Mouse (Mus musculus): Measurements from ENCODE around the gene Ppp1r9b. TPM values are rescaled to one million over a fixed set of nuclear protein-coding genes. Genes with fewer than 3 reads are reported as not detected.
"Not testable (repeated sequence)": the region's sequence is repeated elsewhere in the genome, so short reads cannot be mapped to it uniquely, and the experiment has no call there.

The Ppp1r9b gene
- total RNA-seq (2015) (73.7 and 76.7 TPM in 2 replicates), total RNA-seq (2017) (155 and 158 TPM in 2 replicates)

DNA sequence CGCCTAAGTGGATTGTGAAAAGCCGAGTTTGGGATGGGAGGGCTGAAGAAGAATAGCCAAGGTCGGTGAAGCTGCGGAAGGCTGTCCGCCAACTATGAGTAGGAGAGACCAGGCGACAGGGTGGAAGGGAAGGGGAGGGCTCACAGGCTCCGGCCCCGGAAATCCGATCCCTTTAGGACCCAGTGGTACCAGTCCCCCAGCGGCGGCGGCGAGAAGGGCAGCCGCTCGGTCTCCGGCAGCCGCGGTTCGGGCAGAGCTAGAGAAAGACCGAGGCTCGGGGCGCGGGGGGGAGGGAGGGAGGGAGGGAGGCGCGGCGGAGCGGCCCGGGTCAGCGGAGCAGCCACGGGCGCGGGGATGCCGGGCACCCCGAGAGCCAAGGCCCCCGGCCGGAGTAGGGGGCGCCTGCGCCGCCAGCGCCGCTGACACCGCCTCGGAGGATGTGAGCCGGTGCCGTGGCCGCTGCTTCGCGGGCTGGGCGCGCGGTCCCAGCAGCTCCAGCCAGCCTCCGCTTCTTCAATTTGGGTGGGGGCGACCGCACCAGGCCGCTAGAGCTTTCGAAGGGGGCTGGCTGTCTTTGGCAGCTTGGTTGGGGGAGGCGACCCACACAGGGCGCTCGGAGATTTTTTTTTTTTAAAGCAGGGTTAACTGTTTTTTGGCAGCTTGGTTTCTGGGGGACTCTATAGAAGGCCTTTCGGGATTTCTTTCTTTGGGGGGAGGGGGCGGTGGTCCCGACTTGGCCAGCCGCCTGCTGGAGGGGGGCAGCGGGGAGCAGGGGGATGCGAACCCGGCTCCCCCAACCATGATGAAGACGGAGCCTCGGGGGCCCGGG lies at the start of gene Ppp1r9b:
Gene Ppp1r9b, plus strand, starts transcription at position 287 of the 829 bp plus-strand sequence.
- ATAC-seq (ENCODE audit: poor library complexity, severe bottlenecking): peak; percentile 68

DNA sequence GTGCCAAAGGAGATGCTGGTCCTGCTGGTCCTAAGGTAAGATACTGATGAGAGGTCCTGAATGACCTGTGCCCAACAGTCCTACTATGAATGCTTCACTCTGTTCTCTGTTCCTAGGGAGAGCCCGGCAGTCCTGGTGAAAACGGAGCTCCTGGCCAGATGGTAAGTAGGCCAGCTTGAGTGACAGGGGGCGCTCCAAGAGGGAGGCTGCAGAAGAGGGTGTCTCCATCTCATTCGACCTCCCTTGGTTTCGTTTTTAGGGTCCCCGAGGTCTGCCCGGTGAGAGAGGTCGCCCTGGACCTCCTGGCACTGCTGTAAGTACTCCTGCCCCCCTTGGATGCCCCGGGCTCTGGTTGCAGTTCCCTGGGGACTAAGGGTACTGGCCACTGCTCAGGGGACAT lies 49.7 kb upstream of the Ppp1r9b start:
- ATAC-seq (ENCODE audit: poor library complexity, severe bottlenecking): no peak

DNA sequence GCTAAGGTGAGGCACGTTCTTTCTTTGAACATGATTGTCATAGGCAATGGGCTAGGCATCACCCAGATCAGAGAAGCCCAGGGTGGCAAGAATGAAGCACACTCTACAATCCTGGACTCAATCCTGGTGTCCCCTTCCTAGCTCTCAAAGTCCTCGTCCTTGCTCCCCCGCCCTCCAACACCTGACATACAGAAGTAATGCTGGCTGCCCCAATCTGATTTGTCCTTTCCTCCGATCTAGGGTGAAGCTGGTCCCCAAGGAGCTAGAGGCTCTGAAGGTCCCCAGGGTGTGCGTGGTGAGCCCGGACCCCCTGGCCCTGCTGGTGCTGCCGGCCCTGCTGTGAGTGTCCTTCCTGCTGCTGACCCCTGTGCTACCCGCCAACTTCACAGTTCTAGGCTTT lies 49.1 kb upstream of the Ppp1r9b start:
- ATAC-seq (ENCODE audit: poor library complexity, severe bottlenecking): no peak

DNA sequence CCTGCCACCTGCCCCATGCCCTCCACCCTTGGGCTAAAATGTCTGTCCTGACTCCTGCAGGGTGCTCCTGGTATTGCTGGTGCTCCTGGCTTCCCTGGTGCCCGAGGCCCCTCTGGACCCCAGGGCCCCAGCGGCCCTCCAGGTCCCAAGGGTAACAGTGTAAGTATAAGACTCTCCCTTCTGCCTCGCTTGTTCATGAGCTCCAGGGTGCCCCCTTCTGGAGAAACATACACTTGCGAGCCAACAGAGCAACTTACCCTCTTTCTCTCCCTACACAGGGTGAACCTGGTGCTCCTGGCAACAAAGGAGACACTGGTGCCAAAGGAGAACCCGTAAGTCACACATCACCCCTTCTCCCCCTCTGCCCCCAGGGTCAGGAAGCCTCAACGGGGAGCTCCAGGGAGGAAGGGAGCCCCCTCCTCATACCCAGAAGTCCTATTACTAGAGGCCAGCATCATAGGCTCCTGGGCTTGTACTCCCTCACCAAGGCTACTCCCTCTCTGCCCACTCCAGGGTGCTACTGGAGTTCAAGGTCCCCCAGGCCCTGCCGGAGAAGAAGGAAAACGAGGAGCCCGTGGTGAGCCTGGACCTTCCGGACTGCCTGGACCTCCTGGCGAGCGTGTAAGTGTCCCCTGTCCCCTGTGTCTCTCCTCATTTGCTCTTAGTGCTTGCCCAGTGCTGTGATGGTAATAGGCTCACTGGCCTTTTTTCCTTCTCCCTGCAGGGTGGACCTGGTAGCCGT lies 48.4 kb upstream of the Ppp1r9b start:
- ATAC-seq (ENCODE audit: poor library complexity, severe bottlenecking): peak; percentile 33; the same call in 1 of the 2 replicates

DNA sequence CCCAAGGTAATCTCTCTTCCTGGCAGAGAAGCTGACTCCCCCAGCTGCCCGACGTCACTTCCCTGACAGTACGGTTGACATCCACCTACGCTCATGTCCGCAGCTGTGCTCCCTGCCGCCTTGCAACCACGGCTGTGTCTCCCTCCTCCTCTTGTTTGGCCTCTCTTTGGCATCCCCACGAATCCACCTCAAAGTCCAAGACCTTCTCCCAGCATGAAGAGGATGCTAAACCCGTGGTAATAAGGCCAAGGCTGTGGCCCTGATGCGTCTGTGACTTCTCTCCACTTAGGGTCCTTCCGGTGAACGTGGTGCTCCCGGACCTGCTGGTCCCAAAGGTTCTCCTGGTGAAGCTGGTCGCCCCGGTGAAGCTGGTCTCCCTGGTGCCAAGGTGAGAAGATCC lies 47.8 kb upstream of the Ppp1r9b start:
- no peak for ATAC-seq (ENCODE audit: poor library complexity, severe bottlenecking)

DNA sequence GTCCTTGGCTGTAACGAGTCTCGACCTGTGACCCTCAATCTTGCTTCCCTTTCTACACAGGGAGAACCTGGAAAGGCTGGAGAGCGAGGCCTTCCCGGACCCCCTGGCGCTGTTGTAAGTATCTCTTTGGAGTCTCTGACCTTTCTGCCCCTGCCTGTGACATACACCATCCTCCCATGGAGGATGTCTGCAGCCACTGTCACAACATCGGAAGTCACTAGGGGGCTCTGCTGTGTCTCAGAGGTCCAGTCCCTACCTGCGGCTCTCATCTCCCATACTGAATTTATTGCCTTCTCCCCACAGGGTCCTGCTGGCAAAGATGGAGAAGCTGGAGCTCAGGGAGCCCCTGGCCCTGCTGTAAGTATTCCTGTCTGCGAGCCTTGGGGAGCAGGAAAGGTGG lies 46.5 kb upstream of the Ppp1r9b start:
- ATAC-seq (ENCODE audit: poor library complexity, severe bottlenecking): no peak

DNA sequence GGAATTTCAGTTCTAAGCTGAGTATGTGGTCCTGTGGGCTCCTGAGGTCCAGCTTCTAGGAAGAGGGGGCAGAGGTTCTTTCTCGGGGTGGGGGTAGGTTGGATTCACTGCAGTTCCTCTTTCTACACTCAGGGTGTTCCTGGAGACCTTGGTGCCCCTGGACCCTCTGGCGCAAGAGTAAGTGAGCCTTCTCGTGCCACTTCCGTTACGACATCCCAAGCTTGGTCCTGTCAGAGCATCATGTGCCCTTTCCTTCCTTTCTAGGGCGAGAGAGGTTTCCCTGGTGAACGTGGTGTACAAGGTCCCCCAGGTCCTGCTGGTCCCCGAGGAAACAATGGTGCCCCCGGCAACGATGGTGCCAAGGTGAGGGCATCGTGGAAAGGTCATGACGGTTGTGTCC lies 45.6 kb upstream of the Ppp1r9b start:
- peak; percentile 91 for ATAC-seq (ENCODE audit: poor library complexity, severe bottlenecking)

DNA sequence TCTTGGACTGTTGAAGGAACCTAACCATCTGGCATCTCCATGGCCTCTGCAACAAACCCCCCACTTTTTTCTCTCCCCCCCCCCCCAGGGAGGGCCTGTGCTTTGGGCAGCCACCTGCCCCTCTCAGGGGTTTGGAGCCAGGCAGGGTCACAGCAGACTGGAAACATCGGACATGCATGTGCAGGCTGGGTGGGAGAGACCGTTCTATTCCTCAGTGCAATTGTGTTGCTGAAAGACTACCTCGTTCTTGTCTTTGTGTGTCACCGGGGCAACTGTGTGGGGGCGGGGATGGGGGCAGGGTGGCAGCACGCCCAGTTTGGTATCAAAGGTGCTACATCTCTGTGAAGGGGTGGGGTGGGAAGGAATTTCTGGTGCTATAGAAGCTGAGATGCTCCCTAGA lies 38.7 kb upstream of the Ppp1r9b start:
- ATAC-seq (ENCODE audit: poor library complexity, severe bottlenecking): no peak

DNA sequence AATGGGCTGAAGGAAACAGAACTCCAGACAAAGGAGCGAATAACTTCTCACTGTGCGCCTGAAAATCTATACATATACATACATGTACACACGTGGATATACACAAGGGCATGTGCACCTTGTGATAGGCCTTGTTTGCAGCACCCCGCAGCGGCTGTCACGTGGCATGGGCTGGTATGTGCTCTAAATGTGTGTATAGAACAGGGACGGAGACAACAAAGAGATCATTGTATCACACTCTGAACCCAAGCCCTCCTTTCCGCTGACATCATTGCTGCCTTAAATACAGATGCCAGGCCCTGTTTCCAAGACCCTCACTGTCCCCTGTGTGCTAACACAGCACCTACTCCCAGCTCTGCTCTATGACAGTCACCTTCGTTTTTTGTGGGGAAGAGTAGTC lies 35.7 kb upstream of the Ppp1r9b start:
- no peak for ATAC-seq (ENCODE audit: poor library complexity, severe bottlenecking)

DNA sequence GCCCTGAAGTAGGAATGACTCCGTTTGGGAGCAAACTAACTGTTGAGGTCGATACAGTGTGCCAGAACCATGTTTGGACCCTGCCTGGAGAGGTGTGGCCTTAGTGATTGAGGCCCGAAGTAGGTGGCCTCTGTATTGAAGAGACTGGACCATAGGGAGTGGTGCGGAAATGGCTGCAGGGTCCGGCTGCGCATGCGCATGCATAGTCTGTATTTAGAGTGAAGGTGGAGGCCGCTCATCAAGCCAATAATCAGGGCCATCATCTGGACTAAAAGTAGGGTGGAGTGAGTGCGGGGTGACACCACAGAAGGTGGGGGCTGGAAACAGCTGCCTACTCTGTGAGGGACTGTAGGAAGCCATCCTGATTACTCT lies 33.2 kb upstream of the Ppp1r9b start:
- ATAC-seq (ENCODE audit: poor library complexity, severe bottlenecking): no peak

DNA sequence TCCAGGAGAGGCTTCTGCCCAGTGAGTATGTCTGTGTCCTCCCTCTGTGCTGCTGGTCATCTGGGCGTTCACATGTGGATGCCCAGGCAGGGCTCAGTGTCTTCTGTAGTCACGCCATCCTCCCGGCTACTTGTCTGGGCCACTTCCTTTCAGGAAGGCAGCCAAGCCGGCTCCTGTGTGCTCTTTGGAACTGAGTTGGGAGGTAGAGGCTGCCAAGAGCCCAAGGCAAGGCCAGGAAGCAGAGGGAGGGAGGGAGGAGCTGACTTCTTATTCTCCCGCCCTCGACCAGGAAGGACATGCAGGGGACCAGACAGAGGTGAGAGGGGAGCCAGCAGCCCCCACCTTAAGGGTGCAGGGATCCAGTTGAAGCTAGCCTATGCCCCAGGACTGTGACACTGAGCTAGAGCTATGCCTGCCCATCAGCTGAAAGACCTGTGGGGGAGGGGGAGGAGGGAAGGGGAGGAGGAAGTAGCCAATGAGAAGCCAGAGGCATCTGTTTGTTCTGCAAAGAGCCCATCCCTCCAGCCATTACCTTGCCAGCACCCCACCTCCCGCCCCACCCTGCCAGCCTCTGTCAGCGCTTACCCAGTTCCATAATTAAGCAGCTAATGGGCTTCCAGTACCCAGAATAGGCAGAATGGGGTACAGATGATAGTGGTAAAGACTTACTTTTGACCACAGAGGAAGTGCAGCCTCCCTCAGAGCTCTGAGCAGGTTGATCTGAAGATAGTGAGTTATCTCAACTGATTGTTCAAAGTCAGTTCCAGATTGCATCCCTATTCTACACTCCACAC lies 32.6 kb upstream of the Ppp1r9b start:
- peak; percentile 60 for ATAC-seq (ENCODE audit: poor library complexity, severe bottlenecking)

DNA sequence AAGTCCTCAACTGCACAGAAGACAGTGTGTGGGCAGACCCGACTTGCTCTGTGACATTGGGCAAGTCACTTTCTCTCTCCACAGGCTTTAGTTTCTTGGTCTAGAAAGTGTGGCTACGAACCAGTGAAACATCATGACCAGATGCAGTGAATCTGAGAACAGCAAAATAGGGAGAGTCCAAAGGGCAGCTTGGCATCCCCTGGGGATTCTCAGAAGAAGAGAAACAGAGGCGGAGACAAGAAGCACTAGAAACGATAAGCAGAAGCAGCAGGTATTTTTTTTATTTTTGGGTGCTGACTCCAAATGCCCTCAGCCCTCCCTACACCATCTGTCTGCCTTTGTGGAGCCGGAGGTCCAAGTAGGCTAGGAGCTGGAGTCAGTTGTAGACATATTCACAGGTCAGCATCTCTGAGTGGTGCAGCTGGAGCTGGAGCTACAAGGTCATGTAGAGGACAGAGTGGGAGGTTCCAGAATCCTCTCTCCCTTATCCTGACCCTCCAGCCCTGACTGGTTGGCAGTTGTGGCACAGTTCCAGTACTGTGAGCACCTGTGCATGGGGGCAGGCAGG lies 28.2 kb upstream of the Ppp1r9b start:
- no peak for ATAC-seq (ENCODE audit: poor library complexity, severe bottlenecking)

DNA sequence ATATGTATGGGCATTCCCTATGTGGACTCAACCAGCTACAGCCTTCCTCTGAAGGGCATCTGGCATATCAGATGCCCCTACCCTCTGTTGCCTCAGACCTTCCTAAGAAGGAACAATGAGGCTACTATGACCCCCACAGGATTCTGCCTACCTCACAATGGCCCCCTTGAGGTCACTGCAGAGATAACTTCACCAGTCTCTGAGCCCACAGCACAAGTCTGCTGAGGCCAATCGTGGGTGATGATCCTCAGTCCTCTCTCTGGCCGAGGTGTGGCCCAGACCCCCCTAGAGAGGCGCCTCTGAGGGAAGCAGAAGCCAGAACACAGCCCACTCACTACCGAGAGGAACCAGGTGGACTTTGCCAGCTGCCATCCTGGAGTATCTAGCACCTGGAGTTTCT lies 23.4 kb upstream of the Ppp1r9b start, which contains the start of gene Hils1:
Gene Hils1, plus strand, starts transcription at position 175 of the 400 bp plus-strand sequence.
- ATAC-seq (ENCODE audit: poor library complexity, severe bottlenecking): no peak

DNA sequence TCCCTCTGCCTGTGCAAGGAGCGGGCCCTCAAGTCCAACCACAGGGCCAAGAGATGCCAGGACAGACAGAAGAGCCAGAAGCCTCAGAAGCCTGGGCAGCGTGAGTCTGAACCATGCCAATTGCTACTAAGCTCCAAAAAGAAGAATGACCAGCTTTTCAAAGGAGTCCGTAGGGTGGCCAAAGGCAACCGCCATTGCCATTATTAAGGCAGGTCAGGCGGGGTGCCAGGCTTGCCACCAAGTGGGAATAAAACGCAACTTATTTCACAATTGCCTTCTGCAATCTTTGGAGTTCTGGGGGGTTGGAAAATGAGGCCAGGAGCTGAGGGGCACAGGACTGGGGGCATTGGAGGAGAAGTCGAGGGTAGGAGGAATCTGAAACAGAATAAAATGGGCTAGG lies 22.6 kb upstream of the Ppp1r9b start:
- ATAC-seq (ENCODE audit: poor library complexity, severe bottlenecking): no peak

DNA sequence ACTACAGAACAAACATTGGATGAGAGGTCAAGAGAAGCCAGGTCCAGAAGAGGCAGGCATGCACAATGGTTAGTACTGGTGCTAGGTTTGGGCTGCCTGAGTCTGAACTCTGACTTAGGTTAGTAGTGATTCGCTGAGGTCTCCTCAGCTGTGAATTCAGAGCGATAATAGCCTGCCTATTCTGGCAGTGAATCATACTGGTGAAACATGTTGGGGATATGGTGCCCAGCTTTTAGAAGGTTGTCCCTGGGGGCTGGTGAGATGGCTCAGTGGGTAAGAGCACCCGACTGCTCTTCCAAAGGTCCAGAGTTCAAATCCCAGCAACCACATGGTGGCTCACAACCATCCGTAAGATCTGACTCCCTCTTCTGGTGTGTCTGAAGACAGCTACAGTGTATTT lies 21.1 kb upstream of the Ppp1r9b start:
- ATAC-seq (ENCODE audit: poor library complexity, severe bottlenecking): not testable (repeated sequence)

DNA sequence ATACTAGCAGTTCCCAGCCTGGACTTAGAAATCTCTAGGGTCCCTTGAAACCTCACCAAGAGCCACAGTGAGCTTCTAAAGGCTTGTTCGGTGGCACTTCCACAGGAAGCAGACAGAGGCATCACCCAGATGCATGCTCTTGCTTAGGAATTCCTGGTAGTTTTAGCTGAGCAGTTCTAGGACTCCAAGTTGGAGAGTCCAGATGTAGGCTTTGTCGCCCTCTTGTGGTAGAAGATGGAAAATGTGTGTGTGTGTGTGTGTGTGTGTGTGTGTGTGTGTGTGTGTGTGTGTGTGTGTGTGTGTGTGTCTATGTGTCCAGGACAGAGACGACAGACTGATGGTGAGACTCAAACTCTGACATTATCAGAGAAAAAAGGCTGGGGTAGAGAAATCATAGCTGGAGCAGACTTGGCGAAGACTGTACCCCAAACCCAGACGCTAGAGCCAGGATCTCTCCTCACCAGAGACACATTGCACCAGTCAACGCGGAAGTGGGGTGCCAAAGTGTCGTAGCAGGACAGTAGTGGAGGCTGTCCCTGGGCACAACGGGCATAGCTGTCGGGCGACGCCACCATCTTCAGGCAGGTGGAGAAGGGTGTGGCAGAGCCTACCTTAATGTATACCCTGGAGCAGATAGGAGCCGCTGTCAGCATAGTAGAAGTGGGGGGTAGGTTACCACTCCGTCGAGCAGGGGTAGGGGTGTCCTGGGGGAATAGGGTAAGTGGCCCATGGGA lies 20.5 kb upstream of the Ppp1r9b start:
- ATAC-seq (ENCODE audit: poor library complexity, severe bottlenecking): peak; percentile 70

DNA sequence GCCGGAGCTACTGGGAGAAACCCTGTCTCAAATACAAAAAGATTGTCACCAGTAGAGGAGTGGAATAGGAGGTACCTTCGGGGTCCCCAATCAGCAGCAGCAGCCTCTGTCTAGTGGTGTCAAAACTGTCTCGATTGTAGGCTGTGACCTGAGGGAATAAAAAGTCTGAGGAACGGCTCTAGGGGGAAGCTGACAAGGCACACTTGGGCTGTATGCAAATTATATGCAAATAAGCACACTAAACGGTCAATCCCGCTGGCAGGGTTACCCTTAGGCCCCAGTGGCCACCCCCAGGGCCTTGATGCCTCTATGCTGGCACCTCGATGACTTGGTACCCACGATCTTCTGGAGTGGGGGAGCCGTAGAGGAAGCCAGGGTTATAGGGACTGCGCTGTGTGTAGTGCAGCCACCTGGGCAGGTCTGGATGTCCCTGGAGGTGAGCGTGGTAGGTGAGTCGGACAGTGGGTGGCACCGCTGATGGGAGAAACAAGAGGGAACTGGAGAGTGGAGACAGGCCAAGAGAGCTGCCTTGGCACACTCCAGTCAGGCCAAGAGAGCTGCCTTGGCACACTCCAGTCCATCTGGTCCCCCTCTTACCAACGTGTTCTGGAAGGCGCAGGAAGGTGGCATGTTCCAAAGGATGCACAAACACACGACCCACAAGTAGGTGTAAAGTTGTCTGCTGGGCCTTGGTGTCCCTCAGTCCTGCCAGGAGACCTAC lies 18.8 kb upstream of the Ppp1r9b start:
- no peak for ATAC-seq (ENCODE audit: poor library complexity, severe bottlenecking)

DNA sequence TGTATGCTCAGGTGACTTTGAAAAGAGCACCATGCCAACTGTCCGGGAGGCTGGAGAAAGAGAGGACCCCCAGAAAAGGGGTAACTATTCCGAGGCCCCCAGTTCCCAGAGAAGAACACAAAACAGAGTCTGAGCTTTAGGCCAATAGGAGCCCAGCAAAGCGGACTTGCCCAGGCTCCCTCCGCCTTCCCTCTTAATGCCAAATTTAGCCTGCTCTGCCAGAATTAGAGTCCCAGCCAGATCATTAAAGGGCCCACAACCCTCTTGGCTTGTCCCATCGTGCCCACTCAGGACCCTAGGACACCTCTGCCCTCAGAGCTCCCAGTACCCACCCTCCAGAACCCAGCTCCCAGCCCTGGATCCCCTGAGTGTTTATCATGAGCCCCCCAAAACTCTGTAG lies 17.9 kb upstream of the Ppp1r9b start:
- no peak for ATAC-seq (ENCODE audit: poor library complexity, severe bottlenecking)

DNA sequence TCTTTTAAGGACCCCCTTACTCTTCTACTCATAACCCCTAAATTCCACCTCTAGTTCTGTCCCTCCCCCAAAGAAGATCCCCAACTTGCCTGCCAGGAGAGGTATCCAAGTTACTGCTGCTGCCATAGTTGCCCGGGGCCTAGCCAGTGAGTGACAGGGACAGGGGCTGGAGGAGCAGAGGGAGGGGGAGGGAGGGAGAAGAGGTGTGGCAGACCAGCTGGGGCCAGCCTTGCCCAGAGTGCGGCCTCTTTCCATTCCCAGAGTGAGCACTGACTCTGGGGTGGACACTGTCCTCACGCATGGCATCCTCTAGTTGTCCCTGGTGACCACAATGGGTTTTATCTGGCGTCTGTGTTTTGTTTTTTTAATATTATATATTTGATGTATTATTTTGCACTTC lies 17.5 kb upstream of the Ppp1r9b start:
- no peak for ATAC-seq (ENCODE audit: poor library complexity, severe bottlenecking)

DNA sequence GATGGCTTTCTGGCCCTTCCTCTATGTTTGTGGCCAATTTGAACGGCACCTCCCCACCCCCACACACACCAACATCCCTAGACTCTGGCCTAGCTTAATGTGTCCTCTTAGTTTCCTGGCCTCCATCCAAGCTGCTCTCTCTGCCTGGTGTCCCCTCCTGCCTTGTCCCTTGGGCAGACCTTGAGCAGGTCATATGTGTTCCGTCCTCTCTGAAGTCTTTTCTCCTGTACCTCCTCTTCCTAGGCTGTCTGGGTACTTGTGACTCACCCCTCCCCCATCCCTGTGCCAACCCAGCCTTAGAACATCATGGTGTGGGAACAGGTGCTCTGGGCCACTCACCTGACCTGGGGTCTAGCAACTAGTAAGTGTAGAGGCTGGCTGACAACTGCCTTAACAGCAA lies 15.9 kb upstream of the Ppp1r9b start:
- ATAC-seq (ENCODE audit: poor library complexity, severe bottlenecking): no peak
